Mouse (Mus musculus) adrenal gland, postnatal 36 days (tissue): ENCODE measurements around the gene Dmap1. TPM values are rescaled to one million over a fixed set of nuclear protein-coding genes. Genes with fewer than 3 reads are reported as not detected.

Source experiments
- DNase-seq, 2 experiments: peaks; one replicate each; pipeline ENCODE4 v3.0.0; 2021; ENCODE audit warnings: mixed read lengths in 1 of 2
- total RNA-seq, 2 experiments: library from RNA; stranded (reverse); gene quantifications; 2 replicates each; pipeline ENCODE4 v1.2.3; 2021

Dmap1 gene
- total RNA-seq, 2 experiments from 2014 or later: 25.2 to 27.3 TPM

DNA sequence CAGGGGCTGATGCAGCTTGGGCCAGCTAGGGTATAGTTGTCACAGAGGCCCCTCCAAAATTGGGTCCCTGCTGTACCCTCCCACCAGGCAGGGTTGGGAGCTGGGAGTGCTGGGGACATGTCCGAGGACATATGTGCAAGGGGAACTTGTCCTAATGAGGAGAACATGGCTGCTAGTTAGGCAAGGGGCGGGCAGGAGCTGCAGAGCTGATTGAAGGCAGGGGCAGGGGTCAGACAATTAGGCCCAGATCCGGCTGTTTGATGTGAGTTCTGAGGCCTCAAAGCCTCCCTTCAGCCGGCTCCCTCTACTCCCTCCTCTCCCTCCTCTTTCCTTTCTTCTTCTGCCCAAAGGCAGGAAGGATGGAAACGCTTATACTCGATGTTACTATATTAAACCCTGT is 25.1 kb downstream of the Dmap1 start:
- no peak for DNase-seq

DNA sequence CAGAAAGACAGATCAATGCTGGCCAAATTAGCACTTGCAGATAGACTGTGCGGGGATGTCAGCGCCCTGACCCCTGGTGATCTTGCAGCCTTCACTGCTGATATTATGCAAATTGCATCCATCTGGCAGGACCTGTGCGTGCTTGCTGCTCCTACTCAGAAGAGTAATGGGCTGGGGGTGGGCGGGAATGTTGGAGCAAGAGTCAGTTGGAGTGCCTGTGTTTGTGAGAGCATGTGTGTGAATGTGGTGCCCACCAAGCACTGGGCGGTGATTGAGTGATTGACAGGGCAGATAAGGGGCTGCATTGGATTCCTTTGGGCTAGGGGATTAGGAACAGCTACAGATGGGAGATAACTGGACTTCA is 26.6 kb downstream of the Dmap1 start:
- no peak for DNase-seq

DNA sequence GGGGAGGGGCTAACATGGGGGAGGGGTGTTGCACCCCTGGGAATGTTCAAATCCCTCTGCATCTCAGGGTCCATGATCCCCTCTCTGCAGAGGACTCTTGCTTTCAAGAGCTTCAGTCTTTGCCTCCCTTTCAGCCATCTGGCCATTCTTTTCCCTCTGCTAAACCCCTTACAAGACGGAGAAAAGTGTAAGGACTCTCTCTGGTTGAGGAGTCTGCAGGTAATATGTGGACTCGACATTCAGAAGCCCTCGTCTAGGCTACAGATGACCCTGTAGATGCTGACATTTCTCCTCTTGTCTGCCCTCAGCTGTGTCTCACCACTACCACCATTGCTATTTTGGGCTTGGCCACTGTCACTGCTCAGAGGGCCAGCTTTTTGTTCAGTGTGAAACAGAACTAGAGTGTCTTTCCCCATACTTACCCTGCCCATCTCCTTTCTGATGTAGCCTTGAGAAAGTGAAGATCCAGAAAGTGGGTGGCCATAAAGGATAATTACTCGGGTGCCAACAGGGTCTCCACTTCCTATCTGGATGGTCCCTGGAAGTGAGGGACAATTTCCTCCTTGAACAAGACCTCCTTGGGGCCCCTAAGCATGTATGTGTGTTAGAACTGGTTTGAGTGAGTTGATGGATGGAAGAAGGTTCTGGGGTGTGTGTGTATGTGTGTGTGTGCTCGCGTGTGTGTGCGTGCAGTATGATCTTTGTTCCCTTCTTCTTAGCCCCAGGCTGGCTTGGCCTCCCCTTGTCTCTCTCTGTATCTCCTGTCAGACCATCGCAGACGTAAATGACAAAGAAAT is 27.2 kb downstream of the Dmap1 start:
- no peak for DNase-seq

DNA sequence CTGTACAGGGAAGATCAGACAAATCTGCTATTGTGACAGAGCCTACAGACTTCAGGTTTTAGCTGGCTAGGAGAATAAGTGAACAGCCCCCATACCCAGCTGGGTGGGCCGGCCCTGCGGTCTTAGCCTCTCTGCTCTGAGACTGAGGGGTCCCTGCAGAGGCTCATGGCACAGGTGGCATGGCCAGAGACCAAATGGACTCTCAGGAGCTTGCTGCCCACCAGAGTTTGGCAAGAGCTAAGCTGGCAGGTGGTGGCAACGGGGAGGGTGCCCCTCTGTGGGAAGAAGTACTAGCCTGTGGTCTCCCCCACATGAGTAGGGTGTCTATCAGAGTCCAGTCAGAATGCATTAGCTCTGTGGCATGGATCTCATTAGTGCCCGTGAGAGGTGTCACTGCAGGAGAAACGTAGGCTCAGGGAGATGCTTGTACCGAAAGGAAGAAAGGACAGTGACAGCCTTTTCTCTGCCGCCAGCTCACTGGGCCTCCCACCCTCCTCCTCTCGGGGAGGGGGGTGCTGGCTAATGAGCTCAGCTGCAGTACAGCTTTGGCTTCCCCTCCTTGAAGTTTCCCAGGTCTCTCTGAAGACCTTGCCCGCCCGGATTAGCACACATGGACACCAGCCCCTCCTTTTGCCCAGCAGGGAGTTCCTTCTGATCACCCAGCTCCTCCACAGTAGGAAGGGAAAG is 27.9 kb downstream of the Dmap1 start:
- no peak for DNase-seq

DNA sequence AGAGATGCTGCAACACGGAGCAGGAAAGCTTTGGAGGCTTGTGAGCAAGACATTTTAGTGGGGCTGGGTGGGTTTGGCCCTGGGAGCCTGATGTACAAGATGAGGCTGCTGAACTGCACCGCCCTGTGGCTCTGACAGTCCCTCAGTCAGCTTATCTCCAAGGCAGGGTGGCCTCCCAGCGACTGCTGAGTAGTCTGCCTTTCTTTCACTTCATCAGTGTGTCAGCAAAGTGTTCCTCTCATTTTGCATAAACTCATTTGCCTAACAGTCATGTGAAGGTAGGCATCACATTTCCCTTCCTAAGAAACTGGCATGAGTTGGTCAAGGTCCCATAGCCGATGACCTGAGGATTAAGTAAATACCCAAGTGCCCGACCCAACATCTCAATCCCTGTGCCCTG is 29.3 kb downstream of the Dmap1 start:
- DNase-seq: no peak

DNA sequence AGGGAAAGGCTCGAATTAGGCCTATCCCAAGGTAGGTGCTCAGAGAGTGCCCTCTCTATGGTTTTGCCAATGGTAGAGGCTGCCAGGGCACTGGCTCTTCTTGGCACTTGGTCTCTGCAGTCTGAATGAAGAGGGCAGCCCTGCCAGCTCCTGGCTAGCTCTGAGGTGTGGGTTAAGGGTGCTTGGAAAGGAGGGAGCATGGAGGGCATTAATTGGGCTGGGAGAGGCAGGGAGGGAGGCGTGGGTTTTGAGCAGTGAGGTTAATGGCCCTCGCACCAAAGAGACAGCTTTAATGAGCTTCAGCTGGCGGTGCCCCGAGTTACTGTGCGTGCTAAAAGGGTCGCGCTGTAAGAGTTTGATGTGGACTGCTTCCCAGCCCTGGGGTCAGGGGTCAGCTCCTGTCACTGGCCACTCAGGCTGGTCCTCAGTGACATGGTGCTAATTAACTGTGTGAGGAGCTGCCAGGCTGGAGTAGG is 30.4 kb downstream of the Dmap1 start:
- peak in 1 of 2 experiments; percentile 47 for DNase-seq

DNA sequence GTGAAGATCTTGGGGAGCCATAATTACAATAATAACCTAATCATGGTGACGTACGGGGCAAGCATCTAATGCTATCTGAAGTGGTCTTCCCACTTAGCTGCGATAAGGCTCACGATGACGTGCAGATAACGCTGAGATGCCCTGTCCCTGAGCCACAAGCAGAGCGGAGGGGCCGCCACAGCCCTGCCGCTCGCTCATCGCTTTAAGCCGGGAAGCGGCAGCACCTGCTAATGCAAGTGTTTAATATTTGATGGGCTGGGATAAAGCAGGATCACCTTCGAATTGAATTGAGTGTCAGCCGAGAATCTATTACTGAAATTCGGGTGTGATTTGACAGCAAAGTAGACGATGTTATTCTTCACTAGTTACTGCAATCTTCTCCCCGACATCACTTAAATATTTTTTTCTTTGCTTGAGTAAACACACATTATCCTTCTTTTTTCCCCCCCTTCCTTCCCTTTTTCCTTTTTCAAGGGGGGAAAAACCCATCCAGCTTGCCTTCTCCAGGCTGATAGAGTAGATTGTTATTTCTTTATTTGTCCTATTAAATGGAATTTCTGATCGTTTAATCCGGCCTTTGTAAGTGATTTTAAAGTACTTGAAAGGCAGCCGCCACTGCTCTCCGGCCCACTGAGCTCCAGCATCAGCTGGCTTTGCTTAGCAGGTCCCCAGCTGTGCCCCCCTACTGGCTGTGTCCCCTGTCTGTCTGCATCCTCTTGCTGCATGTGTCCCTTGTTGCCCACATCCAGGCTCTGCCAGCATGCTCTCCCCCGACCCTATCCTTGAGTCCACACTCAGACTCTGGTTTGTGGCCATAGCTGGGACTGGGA is 34.9 kb downstream of the Dmap1 start:
- DNase-seq: no peak

DNA sequence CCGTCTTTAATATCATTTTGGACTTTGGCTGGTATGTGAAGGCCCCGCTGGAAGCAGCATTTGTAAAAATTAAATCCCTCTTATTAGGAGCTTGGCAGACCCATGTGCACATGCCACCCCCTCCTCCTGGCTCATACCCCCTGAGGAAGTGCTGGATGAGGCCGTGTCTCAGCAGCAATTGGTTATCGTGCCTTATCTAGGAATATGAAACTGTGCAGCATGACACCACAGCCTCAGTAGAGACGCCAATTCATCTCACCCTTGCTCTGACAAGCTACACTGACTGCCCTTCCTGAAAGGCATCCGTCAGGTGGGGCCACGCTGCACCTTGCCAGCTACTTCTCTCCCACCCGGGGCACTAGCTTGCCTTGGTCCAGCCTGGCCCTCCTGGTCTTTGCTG is 35.6 kb downstream of the Dmap1 start:
- no peak for DNase-seq

DNA sequence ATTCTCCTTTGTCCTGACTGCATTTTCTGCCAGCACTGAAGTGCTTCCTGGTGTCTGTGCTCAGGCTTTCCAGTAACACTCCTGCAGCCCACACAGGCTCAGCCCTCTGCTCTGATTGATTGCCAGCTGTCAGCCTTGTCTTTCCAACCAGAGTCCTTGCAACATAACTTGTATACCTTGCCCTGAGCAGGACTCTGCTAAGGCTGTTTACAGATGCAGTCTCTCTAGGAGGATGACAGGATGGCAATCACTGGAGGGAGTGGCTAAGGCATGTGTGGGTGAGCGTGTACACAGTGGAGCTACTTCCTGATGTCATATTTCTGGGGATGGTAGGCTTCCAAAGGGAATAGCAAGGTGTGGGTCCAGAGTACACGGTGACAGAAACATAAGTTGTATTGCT is 36.2 kb downstream of the Dmap1 start:
- no peak for DNase-seq

DNA sequence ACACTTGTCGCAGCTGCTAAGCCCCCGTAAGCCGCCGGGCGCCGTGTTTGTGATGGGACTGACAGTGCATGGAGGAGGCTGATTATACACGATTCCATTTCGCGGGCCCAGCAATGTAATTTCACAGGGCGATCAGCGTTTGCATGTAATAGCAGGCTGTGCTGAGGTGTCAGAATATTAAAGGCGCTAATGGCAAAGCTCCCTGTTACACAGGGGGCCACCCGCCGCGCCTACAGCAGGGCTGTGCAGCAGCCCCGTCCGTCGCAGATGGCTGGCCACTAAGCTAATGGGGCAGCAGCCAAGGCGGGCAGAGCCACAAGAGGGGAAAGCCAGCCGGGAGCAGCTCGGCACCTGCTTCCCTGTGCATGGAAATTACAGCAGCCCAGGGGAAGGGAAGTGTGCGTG is 37.0 kb downstream of the Dmap1 start:
- DNase-seq: no peak

DNA sequence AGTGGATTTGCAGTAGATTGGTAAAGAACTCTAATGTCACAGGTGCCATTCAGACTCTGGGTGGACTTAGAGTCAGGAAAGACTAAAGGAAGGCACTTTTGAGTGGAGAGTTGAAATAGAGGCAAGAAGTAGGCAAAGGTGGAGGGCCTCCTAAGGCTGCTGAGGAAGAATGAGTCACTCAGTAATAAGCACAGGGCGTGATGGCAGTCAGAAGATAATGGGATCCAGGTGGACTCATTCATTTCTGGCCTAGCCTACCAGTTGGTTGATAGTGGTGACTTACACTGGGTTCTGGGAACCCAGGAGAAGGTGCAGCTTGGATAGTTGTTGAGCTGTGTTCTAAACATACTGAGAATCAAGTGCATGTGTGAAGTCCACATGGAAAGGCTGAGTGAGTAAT is 40.3 kb downstream of the Dmap1 start:
- no peak for DNase-seq

DNA sequence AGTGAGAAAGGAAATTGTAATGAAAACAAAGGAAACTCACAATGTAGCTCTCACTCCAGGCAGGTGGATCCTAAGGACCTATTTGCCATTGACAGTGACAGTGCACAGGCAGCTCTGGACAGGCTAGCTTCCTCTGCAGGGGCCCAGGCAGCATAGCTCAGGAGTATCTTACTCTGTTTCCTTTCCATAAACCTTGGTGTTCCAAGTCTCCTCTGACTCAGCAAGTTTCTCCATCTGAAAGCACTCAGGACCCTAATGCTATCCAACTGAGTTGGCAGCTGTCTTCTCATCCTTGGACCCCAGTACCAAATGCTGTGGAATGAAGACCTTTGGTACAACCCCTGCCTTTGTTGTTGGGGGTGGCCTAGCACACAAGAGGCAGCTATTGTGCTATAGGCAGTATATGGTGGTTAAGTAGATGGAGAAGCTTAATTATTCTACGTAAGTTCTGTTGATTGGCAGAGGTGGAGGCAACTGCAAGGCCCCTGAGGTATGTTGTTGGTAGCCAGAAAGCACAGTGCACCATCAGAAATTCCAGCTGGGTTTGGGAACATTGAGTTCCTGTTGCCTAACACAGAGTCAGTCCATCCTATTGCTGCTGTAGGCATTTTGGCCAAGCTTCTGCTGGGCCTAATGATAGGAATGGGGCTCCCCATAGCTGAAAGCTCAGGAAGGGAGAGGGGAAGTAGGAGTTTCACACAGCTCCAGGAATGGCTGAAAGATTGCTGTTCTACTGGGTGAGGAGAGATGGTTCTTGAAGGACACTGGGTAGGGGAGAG is 41.0 kb downstream of the Dmap1 start:
- DNase-seq: no peak

DNA sequence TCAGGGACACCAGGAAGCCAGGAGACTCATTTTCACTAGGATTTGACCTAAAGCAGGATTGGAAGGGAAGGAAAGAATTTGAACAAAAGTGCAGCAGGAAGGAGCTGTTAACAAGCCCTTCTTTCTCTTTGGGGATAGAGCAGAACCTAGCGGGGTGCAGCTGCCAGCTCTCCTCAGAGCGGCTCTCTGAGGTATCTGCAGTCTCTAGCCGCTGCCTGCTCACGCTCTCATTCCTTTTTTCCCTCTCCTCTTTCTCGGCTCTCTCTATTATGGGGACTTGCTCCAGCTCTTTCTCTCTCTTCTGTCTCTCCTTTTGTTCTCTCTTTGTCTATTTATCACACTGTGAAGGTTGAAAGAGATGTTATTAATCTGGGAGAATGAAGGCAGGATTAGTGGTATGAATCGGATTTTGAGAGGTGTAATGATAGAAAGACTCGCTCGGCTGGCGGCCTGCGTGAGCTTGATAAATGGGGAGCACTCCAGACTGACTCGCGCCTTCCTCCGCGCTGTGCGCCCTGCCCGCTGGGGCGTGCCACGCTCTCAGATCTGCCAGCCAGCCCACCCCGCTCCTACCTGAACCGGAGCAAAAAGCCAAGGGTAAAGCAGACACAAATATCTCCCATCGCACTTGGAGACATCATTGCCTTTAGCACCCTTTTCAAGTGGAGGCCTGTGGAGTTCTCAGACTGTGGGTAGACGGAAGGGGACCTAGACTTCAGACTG is 45.0 kb downstream of the Dmap1 start:
- DNase-seq: no peak

DNA sequence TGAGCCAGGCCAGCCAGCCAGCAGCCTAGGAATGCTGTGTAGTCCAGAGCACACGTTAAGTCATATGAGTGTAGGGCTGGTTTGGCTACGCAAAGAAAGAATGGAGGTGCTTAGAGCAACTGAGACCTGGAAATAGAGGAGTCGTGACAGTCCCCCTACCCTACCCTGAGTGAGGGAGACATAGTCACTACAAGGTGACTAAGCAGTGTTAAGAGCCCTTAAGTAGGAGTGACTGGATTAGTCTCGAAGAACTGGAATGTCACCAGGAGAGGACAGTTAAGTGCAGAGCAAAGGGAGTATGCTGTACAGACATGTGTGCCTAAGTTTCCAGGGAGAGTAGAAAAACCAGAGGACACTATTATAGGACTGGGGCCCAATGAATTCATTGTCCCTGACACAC is 45.9 kb downstream of the Dmap1 start:
- no peak for DNase-seq

DNA sequence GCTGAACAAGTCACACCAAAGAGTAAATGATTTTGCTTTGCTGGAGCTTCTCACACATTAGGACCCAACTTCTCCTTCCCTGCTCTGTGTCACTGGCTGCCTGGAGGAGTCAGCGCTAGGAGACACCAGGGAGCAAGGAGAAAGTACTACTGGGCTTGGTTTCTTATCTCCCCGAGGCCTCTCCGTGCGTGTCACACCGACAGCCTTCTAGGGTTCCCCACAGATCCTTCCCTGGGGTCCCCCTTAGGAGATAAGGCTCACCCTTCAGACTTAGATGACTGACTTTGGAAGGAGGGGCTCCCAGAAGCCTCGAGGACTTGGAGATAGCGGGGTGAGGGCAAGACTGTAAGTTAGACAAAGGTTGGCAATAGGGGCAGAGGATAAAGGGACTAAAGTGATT is 47.4 kb downstream of the Dmap1 start:
- no peak for DNase-seq

DNA sequence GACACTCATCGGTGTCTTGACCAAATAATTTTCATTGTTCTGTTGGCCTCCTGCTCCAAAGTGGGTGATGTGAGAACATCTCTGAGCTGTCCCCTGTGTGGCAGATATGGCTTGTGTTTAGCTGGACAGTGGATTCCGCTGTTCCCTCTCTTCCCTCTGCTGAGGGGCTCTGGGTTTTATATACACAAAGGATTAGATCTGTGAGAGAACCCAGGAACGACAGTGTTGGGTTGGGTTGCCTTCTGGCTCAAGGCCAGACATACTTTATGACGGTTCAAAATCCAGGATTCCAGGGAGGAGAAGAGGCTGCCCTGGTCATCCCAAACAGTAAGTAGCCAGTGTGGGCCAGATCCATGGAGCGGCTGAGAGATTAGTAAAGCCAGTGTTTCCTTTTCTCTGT is 48.5 kb downstream of the Dmap1 start:
- DNase-seq: no peak

DNA sequence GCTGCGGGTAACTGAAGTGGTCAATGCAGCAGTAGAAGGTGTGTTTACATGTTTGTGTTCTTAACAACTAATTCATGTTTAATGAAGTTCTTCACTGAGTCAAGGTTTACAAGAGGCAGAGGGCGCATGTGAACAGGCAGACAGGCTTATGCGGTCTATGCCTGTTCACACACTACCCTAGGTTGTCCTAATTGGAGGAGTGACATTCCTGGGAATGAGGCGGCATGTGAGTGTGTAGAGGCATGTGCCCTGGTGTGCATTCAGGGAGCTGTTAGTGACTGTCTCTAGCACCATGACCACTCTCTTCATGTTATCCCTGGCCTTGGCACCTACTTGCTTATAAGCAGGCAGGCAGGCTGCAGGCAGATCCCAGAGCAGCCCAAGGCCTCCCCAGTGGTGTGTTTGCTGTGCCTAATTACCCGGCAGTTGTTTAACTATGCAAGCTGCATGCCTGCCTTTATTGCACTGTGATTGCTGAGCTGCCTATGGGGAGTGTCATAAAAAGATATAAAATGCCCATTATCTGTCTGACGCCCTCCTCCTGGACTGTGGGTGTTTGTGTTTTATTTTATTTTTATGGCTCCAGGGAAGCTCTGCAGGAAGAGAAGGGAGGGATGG is 51.9 kb downstream of the Dmap1 start:
- no peak for DNase-seq

DNA sequence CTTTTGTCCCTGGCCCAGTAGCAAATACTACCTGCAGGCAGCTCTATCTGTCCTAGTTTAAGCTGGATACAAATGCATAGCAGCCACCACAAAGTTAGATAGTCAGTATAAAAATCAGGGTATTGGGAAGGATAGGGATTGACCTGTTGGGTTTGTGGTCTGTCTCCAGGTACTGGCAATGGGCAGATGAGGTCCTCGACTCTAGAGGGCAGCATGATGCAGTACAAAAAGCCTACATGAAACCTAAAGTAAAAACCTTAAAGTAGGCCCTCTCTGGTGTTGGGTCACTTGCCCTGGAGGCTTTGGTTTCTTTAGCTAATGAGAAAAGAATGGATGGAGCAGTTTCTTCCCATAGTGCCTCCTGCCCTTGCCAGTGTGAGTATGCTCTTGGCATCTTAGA is 53.6 kb downstream of the Dmap1 start:
- DNase-seq: no peak
